Mouse (Mus musculus) layer of hippocampus, adult 8-10 months (tissue): ENCODE measurements at regions not wholly inside any gene's neighbourhood (a gene's known extent, or its start where the extent isn't known, plus 50 kb on each side); places are given as distances from the start of the nearest gene placed in this dataset.

Experiments
- DNase-seq, 2 experiments: peaks; one replicate each; pipeline ENCODE4 v3.0.0; 2022; ENCODE audit warnings: low spot score in 2 of 2

DNA sequence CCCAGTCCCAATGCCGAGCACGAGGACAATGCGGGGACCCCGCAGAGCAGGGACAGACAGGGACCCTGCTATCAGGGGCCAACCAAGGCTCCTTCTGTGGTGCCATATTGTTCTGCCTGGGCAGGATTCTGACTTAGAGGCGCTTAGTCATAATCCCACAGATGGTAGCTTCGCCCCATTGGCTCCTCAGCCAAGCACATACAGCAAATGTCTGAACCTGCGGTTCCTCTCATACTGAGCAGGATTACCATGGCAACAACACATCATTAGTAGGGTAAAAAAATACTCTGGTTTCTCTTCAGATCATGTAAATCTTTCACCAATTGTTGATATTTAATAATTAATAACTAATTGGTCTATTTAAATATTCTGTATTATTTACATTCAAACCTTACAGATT is 2140.3 kb upstream of the Cdh20 start:
- DNase-seq, result peak; percentile 92 to 100

DNA sequence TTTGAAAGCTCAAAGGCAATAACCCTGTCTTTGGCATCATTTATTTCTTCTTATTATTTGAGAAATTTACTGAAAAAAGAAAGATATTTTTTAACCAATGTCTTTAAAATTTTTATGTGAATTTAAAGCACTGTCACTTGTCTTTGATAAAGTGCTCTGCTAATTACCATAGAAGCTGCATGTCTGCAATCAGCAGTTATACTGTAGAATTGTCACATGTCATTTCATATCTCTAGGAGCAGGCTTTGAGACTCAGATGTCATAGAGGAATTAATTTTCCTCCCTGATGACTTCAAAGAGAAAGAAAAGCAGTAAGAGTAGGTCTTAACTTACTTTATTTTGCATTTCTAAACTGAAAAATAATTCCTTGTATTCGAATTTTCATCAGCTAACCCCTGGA is 2123.9 kb upstream of the Cdh20 start:
- DNase-seq, result no peak

DNA sequence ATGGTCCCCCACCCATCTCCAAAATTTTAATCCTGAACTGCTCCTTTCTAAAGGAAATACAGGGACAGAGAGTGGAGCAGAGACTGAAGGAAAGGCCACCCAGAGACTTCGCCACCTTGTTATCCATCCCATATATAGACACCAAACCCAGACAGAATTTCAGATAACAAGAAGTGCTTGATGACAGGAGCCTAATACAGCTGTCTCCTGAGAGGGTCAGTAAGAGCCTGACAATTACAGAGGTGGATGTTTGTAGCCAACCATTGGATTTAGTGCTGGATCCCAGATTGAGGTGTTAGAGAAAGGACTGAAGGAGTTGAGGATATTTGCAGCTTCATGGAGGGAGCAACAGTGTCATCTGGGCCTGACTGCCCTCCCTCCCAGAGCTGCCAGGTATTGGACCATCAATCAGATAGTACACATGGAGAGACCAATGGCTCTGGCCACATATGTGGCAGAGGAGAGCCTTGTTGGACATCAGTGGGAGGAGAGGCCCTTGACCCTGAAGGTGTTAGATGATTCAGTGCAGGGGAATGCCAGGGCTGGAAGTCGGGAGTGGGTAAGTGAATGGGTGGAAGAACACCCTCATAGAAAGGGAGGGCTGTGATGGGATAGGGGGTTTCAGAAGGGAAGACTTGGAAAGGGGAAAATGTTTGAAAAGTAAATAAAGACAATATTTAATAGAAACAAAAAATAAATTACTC is 2080.8 kb upstream of the Cdh20 start:
- no peak for DNase-seq

DNA sequence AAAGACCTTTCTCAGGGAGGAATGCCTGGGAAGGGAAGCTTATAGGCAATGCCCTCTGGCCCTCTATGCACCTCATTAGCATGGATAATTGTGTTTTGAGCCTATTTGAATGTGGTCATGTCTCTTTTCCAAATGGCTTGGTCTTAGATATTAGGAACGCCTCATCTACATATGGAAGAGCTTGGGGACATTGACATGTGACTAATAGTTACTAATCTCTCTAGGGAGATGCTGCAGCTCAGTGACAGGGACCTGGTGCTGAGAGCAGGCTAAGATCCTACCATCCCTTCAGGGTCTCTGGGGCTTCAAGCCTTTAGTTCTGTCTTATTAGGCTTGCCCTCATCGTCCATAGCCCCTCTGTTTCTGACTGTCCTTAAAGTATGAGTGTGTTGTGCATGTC is 2051.9 kb upstream of the Cdh20 start:
- DNase-seq, result no peak

DNA sequence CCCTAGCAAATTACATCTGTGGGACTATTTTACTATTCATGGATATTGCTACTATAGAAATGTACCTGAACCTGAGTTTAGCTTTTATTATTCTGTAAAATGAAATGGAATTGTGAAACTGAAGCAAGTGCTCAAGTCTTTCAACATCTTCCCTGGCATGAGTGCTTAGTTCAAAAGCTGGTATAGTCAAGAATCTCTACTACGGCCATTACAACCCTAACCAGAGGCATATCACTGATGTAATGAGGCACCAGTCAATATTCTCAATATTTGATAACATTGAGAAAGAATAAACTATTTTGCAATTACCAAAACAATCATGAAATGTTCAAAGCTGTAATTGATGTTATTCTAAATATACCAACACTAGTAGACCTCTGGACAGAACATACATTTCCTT is 2034.3 kb upstream of the Cdh20 start:
- DNase-seq, result no peak

DNA sequence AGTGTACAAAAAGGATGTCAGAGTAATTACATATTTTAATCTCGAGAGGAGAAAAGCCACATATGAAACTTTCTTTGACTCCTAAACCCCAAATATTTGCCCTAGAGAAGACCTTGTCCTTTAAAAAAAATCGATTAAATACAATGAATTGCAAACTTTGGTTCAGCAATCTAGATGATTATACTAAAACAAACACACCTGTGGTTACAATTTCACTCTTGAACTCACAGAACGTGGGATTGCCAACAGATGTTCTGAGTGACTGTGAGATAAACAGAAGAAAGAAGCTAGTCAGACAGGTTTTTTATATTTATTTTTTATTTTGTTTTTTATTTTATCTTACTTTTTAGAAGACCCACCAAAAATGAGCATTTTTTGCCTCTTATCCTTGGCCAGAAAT is 2032.9 kb upstream of the Cdh20 start:
- no peak for DNase-seq

DNA sequence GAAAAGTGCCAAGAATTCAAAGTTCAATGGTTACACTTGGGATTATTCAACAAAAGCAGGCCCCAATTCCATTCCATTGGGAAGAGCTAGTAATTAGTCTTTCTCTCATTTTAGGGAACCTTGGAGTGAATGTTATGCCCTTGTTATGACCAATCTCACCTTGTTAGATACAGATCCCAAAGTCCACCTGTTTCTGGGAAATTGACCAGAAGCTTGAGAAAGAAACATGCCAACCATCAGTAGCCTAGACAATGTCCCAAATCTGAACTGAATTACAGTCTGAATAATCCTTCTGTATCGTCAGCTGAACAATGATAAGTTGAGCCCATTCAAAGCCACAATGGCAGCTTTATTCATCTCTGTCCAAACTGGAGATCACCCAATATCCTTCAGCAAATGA is 2010.4 kb upstream of the Cdh20 start:
- DNase-seq, result no peak
